Mouse (Mus musculus): ENCODE data around the gene Vti1a.

GRCm38 (mm10) chr19:55381343-55381742 lies 65.2 kb downstream of the Vti1a start:
- no peak for TF ChIP-seq CTCF (IDR thresholded peaks at IDR 0.05; ENCODE audit: low read depth)
- TF ChIP-seq EP300 (optimal IDR thresholded peaks at IDR 0.05) = no peak

All from stomach, postnatal 0 days (tissue).